Mouse (Mus musculus) spleen, adult 2 months (tissue): ENCODE measurements around the gene Lsm3.

Source experiments
- CTCF ChIP-seq: fragments of 200-500 bp; IDR thresholded peaks from 2 replicates; pipeline ENCODE4 v1.5.1; 2011; ENCODE audit warnings: mild to moderate bottlenecking, inconsistent platforms; ENCODE audit not compliant: insufficient read depth, insufficient read length, insufficient replicate concordance; ENCODE audit errors: extremely low read depth
- POLR2A ChIP-seq: fragments of 200-500 bp; IDR thresholded peaks from 2 replicates; pipeline ENCODE4 v1.6.1; 2011; ENCODE audit warnings: low read depth, low read length, inconsistent platforms

GRCm38 (mm10) chr6:91467106-91467505 lies 48.6 kb upstream of the Lsm3 start:
- no peak for TF ChIP-seq CTCF
- no peak for TF ChIP-seq POLR2A
